Mouse (Mus musculus) telencephalon, adult 2 months (tissue): ENCODE results near the gene Spty2d1.
"Not testable (repeated sequence)": the region's sequence is repeated elsewhere in the genome, so short reads cannot be mapped to it uniquely, and the experiment has no call there.

Source experiments
- DNase-seq: peaks from one replicate; pipeline ENCODE4 v3.0.0-alpha.2; 2011; ENCODE audit warnings: low read depth, low spot score

Spty2d1 gene

DNA sequence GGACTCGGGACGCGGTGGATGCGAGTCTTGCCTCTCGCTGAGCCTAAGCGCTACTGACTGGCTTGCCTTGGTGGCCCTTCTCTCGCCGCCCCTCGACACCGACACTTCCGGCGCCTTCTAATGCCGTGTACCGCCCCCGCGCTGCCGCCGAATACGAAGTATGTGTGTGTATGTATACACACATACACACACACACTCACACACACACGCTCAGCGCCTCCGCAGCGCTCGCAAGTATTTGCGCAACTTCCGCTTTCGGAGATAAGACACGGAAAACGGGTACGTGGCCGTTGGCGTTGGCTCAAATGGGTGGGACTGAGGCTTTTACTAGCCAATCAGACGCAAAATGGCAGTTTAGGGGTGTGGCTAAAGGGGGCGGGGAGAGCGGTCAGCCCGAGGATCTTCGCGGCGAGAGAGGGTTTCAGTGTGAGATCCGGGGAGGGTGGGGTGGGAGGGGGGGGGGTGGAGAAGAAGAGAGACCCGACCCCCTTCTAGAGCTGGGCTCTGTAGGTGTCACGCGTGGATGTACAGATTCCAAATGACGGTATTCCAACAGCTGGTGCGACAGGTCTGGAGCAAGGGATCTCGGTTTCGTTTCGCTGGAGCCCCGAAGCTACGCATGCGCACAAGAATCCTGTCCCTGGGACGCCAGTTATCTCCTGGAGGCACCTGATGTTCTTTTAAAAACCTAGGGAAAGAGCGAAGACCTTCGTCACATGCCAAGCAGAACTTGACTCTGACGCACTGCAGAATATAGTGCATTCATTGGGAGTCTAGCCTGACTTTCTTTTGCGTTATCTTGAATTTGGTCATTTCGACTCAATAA is at the start of gene Spty2d1:
TSS of gene Spty2d1 (minus strand) at position 244 of the 826 bp plus-strand sequence.
- peak; percentile 99 for DNase-seq

- DNase-seq: no peak
Observed at GRCm38 (mm10) chr7:47056273-47056672, 48.1 kb upstream of the Spty2d1 start.

GRCm38 (mm10) chr7:47055744-47056143 is 47.5 kb upstream of the Spty2d1 start:
- DNase-seq: no peak

GRCm38 (mm10) chr7:47054666-47055065 is 46.5 kb upstream of the Spty2d1 start:
- no peak for DNase-seq

GRCm38 (mm10) chr7:47053287-47053686 is 45.1 kb upstream of the Spty2d1 start:
- no peak for DNase-seq

- DNase-seq: no peak
Observed at GRCm38 (mm10) chr7:47052276-47052675, 44.1 kb upstream of the Spty2d1 start.

GRCm38 (mm10) chr7:47051404-47052151 is 43.4 kb upstream of the Spty2d1 start:
- peak; percentile 60 for DNase-seq

- DNase-seq: no peak
Observed at GRCm38 (mm10) chr7:47050766-47051165, 42.6 kb upstream of the Spty2d1 start.

GRCm38 (mm10) chr7:47050366-47050765 is 42.2 kb upstream of the Spty2d1 start, which contains the start of gene Tmem86a:
TSS of gene Tmem86a (plus strand) at chr7:47050601.
- DNase-seq: peak; percentile 93

DNA sequence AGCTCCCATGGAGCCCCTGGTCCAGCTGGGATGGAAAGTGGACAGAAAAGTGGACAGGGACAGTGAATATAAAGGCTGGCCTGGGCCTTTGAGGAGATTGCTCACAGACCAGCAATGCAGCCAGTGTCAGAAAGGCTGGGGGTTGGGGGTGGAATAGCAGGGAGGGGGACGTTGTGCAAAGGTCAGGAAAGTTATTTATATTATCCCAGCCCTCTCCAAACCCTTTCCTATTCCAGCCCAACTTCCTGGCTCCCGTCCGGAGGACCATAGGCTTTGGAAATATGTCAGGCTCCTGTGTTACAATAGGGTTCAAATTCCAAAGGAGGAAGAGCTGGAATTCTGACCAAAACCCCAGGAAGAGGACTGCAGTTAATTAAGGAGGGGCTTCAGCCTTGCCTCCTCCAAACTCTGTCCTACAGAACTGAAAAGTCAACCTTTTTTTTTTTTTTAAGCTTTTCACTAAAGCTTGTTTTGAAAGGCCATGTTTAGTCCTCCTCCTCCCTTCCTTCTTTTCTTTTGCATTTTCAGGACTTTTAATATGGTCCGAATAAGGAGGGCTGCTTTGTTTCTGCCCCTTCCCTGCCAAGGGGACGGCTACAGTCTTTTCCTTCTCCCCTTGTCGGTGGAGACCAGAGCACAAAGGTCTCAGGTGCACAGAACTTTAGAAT is 34.7 kb upstream of the Spty2d1 start:
- DNase-seq: no peak

DNA sequence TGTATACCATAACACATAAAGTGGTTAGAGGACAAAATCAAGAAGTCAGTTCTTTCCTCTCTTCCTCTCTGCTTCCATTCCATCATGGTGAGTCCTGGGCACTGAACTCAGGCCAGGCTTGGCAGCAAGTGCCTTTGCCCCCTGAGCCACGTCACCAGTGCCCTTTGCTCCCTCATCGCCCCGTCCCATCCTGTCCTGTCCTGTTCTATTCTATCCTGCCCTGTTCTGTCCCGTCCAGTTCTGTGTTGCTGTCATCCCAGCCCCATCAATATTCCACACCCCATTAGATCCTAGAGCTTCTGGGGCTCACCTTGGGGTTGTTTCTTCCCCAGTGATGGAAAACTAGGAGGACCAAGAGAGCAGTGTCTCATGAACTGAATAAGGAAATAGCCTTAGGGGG is 33.9 kb upstream of the Spty2d1 start:
- DNase-seq: no peak

- DNase-seq: no peak
Observed at GRCm38 (mm10) chr7:47041706-47042105, 33.5 kb upstream of the Spty2d1 start.

DNA sequence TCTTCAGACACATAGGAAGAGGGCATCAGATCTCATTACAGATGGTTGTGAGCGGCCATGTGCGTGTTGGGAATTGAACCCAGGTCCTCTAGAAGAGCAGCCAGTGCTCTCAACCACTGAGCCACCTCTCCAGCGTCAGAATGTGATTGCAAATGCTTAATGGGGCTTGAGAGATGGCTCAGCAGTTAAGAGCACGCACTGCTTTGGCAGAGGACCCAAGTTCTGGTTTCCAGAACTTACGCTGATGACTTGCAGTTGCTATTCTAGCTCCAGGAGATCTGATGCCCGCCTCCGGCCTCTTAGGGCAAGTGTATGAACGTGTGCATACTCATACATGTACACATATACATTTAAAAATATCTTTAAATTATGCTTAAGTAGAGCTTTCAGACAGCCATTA is 27.2 kb upstream of the Spty2d1 start:
- no peak for DNase-seq

GRCm38 (mm10) chr7:47034785-47035384 is 26.7 kb upstream of the Spty2d1 start:
- no peak for DNase-seq

DNA sequence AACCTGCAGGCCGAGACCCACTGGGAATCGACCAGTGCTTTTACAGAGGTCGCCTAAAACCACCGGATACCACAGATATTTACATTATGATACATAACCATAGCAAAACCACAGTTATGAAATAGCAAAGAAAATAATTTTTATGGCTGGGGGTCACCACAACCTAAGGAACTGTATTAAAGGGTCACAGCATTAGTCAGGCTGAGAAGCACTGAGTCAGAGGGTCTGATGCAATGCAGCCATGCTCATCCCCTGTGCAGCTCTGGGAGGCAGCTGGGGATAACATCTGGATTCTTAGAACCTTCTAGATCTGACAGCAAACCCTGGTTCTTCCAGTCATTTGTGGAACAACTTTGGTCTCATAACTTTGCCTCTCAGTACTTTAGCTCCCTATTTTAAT is 23.2 kb upstream of the Spty2d1 start:
- DNase-seq: no peak

GRCm38 (mm10) chr7:47030517-47031193 is 22.4 kb upstream of the Spty2d1 start:
- no peak for DNase-seq

- DNase-seq: no peak
Observed at GRCm38 (mm10) chr7:47027520-47027919, 19.3 kb upstream of the Spty2d1 start.

DNA sequence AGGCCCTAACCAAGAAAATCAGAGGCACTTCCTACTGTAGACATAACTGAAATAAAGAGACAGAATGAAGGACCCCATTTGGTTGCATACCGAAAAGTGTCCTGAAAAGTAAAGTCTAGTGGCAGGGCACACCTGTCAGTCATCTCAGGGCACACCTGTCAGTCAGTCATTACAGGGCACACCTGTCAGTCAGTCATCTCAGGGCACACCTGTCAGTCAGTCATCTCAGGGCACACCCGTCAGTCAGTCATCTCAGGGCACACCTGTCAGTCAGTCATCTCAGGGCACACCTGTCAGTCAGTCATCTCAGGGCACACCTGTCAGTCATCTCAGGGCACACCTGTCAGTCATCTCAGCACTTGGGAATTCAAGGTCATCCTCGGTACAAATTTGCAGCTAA is 18.7 kb upstream of the Spty2d1 start:
- DNase-seq: not testable (repeated sequence)

DNA sequence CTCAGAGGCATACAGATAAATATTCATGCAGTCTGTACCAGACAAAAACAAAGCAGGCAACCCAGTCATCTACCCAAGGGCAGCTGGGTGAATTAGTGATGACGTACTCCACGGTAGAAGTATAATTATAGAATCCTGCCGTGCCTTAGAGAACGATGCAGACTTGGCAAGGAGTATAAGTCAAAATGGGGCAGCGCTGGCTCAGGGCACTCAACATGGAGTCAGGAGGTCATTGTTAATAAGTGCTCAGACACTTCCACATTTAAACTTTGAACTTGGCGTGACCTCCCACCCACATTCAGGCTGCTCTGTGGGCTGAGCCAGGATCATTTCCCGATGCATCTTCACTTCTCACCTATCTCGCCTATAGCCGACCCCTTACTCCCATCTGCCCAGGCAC is 17.2 kb upstream of the Spty2d1 start:
- no peak for DNase-seq

DNA sequence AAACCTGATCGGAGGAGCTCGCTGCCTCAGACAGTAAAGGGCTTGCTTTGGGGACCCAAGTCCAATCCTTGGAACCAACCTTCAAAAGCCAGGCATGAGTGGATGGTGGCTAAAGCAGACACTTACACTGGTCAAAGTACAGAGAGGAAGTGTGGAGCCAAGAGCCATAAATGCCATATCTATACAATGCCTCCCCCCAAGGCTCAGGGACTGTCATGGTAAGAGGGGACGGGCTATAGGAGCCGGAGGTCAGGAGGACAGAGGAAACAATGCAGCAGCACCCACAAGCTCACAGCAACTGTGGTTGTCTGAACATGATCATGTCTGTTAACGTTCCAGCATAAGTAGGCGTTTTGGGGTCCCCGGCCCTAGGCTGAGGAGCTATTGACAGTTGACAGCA is 16.2 kb upstream of the Spty2d1 start:
- no peak for DNase-seq

- DNase-seq: no peak
Observed at GRCm38 (mm10) chr7:47023530-47023929, 15.3 kb upstream of the Spty2d1 start.
